Mouse (Mus musculus) cortical plate, adult 2 months (tissue): Measurements from ENCODE around the gene Igf1. TPM values are rescaled to one million over a fixed set of nuclear protein-coding genes. Genes with fewer than 3 reads are reported as not detected.

Source experiments
- H3K27ac ChIP-seq: fragments of 200-500 bp; 2 replicates; pipeline ENCODE4 v1.5.1; 2012; ENCODE audit warnings: low read length, control low read depth, inconsistent platforms; ENCODE audit not compliant: insufficient read depth
- H3K4me1 ChIP-seq: fragments of 200-500 bp; 2 replicates; pipeline ENCODE4 v1.6.1; 2011; ENCODE audit warnings: low read length; ENCODE audit not compliant: control insufficient read depth, insufficient read depth
- H3K4me3 ChIP-seq: fragments of 200-500 bp; 2 replicates; pipeline ENCODE4 v1.5.1; 2011; ENCODE audit warnings: mild to moderate bottlenecking, low read length, control low read depth; ENCODE audit not compliant: insufficient read depth
- CTCF ChIP-seq: fragments of 200-500 bp; IDR thresholded peaks from 2 replicates; pipeline ENCODE4 v1.5.1; 2011; ENCODE audit warnings: mild to moderate bottlenecking, control low read depth, low read length; ENCODE audit not compliant: insufficient read depth; ENCODE audit errors: extremely low read depth
- POLR2A ChIP-seq: fragments of 200-500 bp; IDR thresholded peaks from 2 replicates; pipeline ENCODE4 v1.6.1; 2011; ENCODE audit warnings: mild to moderate bottlenecking, low read length, control low read depth; ENCODE audit not compliant: insufficient read depth; ENCODE audit errors: extremely low read depth
- polyA plus RNA-seq: library from polyadenylated mRNA; depleted of rRNA; stranded (reverse); fragments of >200 nt; gene quantifications from 2 replicates; pipeline ENCODE4 v1.2.3, GENCODE M21; 2012

Igf1 gene
- polyA plus RNA-seq, 1 experiment = 5.0 TPM

DNA sequence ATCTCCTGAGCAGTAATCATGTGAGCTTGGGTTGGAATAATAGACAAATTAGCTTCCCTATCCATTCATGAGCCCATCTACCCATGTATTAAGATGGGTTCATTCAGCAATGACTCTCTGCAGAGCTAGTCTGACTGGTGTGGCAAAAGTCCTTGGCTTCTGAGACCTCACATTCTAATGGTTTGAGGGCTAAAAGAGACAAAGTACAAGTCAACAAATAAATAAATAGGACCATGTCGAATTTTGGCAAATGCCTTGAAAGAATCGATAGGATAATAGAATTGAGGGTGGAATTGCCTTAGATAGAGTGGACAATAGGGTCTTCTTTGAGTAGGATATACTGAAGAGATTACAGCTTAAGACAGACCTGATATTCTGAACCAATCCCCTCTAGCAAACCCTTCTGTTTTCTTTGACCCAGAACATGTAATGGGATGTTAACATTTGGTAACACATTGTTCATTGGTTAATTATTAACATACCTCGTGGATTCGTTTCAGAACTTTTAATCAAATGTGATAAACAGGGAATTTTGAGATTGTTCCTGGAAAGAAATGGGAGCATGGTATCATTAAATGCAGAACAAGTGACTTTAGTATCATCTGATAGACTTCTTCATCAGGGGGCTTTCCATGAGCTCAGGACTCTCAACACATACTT is 36.5 kb downstream of the Igf1 start:
- TF ChIP-seq POLR2A (no peak), CTCF (no peak)
- no peaks in the 10 kb centered on the region for H3K4me1 ChIP-seq
- H3K4me3 ChIP-seq = no peak overlapping the region
- H3K27ac ChIP-seq = no peak overlapping the region

DNA sequence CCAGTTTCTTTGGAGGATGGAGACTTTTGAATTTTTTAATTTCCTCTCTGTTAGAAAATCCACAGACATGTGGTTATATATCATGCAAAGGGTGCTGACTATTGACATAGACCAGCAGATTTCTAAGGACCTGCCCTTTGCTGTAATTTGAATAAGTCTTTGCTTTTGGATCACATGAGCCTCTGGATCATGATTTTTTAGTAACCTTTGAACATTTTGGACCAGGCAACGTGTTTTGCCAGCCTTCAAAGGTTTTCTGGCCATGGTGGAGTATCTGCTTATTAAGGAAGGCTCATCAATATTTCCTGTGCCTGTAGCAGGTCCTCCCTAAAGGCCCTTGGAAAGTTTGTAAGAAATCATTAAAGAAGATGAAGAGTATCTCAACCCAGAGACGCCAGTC is 37.3 kb downstream of the Igf1 start:
- Histone ChIP-seq H3K27ac (no peak overlapping the region), H3K4me1 (no peaks in the 10 kb centered on the region), H3K4me3 (no peak overlapping the region)
- TF ChIP-seq CTCF (no peak), POLR2A (no peak)

DNA sequence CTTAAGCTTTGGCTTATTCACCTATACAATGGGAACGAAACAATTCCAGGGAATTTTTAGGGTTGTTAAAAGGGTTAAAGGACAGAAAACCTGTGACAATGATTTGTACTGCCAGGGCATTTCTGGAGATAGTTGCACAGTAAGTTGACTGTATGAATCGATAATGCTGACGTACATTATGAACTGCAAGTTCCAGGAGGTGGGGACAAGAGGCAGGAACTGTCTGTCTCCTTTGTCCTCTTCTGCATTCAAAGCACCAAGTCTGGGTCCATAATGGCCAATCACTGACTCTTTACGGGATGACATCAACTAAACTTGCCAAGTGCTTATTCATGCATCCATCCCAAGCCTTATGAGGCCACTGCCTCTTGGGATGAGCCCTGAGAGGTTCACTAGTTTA is 39.3 kb downstream of the Igf1 start:
- TF ChIP-seq CTCF (no peak), POLR2A (no peak)
- no peak overlapping the region for H3K27ac ChIP-seq
- H3K4me3 ChIP-seq = no peak overlapping the region

DNA sequence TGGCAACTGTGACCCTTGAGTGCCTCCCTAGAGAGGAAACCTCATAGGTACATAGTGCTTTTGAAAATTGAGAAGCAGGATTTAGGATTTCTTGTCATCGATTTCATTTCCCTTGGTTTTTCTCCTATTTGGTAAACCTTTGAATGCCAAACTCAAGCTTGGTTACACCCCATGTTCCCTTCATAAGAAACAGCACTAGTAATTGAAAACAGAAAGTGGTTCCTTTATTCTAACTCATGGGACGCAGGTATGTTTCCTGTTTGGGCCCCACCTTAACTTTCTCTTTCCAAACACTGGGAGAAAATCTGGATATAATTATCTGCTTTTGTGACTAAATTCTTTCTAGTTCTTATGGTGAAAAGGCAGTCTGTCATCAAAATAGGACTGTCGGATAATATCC is 40.8 kb downstream of the Igf1 start:
- TF ChIP-seq POLR2A = no peak
- TF ChIP-seq CTCF = no peak
- no peaks in the 10 kb centered on the region for H3K4me1 ChIP-seq
- H3K27ac ChIP-seq = no peak overlapping the region

More for the DNA sequence above, 39.3 kb downstream of the Igf1 start:
- no peaks in the 10 kb centered on the region for H3K4me1 ChIP-seq

DNA sequence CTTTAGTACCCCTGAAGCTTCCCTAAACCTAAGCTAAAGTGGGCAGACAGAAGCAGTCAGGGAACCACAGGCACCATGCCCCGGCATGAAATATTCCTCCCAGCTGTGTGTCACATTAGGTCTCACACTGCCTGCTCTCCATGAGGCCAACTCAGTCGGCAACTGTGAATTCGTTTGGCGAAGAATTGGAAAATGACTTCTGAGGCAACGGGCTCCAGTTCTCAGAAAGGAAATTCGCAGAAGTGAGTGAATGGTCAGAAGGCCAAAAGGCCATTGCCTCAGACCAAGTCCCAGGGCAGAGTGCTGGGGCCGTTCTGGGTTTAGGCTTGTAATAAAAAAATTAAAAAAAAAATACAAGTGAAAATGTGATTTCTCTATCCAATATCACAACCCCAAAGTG is 43.9 kb downstream of the Igf1 start:
- Histone ChIP-seq H3K27ac (no peak overlapping the region), H3K4me1 (no peaks in the 10 kb centered on the region), H3K4me3 (no peak overlapping the region)
- TF ChIP-seq CTCF (no peak), POLR2A (no peak)

More for the DNA sequence above, 40.8 kb downstream of the Igf1 start:
- no peak overlapping the region for H3K4me3 ChIP-seq

DNA sequence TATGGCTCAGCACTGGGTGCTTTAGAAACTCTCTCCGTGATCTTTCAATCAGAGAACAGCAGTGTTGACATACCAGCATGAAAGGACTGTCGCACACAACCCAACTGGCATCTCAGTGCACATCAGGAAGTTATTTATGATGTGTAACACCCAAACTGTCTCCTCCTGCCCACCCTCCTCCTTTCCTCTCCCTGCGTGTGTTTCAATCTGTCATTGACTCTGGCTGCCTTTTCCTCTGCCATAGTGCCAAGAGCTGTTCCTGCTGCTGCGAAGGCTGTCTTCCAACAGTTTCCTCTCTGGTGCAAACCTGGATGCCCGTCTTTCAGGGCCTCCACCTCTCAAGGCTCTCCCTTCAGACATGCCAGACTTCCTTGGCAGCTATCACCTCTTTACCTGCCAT is 46.3 kb downstream of the Igf1 start:
- Histone ChIP-seq H3K27ac (no peak overlapping the region), H3K4me3 (no peak overlapping the region), H3K4me1 (no peaks in the 10 kb centered on the region)
- TF ChIP-seq POLR2A (no peak), CTCF (no peak)

DNA sequence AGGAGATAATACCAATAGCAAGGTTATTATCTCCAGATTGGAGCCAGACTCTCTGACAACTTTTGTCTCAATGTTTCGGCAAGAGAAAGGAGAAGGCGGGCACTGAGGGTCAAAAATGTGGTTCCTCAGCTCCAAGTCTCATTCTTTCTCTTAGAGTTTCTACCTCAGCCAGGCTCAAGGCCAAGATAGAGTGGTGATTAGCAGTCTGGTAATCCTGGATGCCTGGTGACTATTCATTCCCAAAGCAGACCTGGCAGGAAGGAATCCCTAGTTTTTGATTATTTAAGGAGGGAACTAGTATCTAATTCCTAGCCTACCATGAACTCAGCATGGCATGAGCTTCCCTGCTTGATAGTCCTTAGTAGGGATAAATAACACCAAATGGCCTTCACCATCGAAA is 47.0 kb downstream of the Igf1 start:
- no peaks in the 10 kb centered on the region for H3K4me1 ChIP-seq
- no peak overlapping the region for H3K4me3 ChIP-seq
- TF ChIP-seq CTCF (no peak), POLR2A (no peak)
- H3K27ac ChIP-seq = no peak overlapping the region

DNA sequence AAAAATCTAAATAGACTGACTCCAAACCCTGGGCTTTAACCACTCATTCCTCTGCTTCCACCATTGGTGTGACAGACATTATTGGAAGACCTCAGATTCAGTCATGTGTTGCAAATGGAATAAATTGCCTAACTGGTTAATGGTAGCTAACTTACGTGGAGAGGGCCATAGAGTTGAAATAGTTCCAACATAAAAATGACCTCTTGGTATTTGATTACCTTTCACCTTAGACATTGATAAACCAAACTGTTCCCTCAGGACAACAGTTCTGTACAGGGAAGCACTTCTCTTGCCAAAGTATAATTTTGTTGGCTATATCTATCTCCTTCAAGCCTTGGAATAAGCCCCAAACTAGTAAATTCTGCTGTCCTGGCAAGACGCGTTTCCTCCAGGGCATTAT is 48.1 kb downstream of the Igf1 start:
- Histone ChIP-seq H3K4me1 (no peaks in the 10 kb centered on the region), H3K4me3 (no peak overlapping the region), H3K27ac (no peak overlapping the region)
- TF ChIP-seq POLR2A = no peak
- TF ChIP-seq CTCF = no peak

DNA sequence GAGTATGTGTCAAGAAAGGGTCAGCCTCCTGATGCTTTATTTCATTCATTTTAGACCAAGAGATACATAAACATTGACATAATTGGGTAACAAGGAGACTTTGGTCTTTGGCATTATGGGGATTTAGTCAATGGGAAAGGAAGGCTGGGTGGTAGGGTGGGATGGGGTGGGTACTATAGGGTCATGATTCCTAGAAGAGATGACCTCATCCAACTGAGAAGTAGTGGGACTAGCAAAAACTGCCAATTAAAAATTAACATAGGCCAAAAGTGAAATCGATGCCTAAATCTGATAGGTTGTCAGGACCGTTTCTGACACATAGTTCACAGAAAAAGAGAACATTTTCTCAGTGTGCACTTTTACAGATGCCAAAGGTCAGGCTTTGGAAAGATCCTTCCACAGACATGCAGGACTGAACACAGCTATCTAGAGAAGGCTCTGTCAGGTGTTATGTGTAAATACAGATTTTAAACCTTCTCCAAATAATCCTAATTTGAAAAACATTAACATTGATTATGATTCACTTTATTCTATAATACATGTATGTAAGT is 48.8 kb downstream of the Igf1 start:
- Histone ChIP-seq H3K27ac (no peak overlapping the region), H3K4me1 (no peaks in the 10 kb centered on the region), H3K4me3 (no peak overlapping the region)
- TF ChIP-seq CTCF (no peak), POLR2A (no peak)

DNA sequence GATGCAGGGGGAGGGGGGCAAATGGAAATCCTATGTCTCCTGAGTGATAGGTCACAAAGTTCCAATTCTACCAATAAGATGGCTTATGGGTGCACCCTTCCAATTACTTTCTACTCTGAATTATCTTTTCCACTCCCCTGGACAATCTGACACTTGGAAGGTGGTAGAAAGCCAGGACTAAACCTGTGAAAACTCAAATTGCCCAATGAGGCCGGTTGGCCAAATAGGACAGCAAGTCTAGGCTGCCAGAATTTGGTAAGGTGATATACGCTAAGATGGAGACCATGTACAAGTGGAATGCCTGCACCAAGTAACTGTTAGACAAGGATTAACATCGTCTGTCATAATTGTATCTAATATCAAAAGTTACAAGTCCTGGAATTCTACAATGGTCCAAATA is 55.8 kb downstream of the Igf1 start:
- Histone ChIP-seq H3K27ac (no peak overlapping the region), H3K4me1 (no peaks in the 10 kb centered on the region), H3K4me3 (no peak overlapping the region)
- TF ChIP-seq CTCF (no peak), POLR2A (no peak)
